Mouse (Mus musculus): Measurements from ENCODE around the gene Ppp2r1b.
"Not testable (repeated sequence)": the region's sequence is repeated elsewhere in the genome, so short reads cannot be mapped to it uniquely, and the experiment has no call there.

Gene Ppp2r1b

DNA sequence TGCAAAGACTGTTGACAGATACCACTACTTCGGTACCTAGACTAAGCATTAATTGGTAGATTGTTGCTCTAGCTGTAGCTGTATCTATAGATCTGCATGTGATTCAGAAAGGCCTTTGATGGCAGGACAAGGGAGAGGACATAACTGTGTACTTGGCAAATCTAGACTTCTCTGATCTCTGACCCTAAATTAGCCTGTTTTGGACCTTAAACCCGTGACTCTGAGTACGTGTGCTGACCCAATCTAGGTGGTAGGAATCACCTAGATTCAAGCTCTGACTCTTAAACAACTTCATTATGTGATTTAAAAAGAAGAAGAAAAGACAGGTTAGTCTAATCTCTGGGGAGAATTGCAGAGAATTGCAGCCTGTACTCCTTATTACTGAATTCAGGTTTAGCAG, at the start of gene Ppp2r1b:
TSS of gene Ppp2r1b (plus strand) at position 221 of the 400 bp plus-strand sequence.
- no peak for DNase-seq

GRCm38 (mm10) chr9:50796776-50797175, 48.3 kb upstream of the Ppp2r1b start:
- no peak for DNase-seq

GRCm38 (mm10) chr9:50797641-50798040, 47.5 kb upstream of the Ppp2r1b start:
- DNase-seq: no peak

- no peak for DNase-seq
Measured at GRCm38 (mm10) chr9:50798368-50798767, 46.7 kb upstream of the Ppp2r1b start.

DNA sequence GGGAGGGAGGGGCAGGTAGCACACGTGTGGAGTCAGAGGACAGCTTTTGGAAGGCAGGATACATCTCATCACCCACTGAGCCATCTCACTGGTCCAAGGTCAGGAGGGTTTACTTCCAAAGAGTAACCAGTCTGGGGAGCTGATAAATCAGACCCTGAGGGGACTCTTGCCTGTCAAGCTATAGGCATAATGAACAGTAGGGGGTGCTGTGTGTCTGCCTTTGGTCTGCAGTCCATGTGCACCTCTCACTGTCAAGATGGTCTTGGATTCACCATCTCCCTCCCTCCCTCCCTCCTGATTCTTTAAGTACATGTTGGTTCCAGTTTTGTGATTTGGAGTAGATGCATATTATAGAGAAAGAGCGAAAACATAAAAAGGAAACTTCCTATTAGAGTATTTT, 44.1 kb upstream of the Ppp2r1b start:
- DNase-seq: peak; percentile 41 to 50

DNA sequence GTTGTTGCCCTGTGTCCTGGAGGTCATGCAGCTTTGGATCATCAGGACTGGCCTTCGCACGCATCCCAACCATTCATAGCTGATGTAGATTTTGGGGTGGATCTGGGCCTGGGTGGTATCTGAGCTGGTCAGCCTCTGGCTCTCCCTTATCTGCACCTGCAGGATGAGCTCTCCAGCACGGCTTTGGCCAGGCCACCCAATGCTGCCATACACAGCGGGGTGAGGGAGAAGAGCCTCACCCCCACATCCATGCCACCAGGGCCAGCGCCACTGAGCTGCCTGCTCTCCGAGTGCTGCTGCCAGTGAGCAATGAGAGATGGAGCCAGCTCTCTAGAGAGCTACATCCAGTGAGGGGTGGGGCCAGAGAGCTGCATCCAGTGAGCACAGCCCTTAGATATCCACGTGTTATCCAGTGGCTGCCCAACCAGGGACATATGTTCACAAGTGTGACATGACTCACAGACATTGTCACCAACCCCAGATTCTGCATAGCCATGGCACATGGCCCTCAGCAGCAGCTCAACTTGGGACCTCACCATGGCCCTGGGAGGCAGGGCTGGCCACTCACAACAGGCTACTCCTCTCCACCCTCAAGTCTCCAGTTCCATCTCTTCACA, 41.9 kb upstream of the Ppp2r1b start:
- DNase-seq: no peak

GRCm38 (mm10) chr9:50808471-50808870, 36.6 kb upstream of the Ppp2r1b start:
- DNase-seq: no peak

- DNase-seq: no peak
Measured at GRCm38 (mm10) chr9:50809146-50809545, 36.0 kb upstream of the Ppp2r1b start.

GRCm38 (mm10) chr9:50811187-50811586, 33.9 kb upstream of the Ppp2r1b start:
- no peak for DNase-seq

DNA sequence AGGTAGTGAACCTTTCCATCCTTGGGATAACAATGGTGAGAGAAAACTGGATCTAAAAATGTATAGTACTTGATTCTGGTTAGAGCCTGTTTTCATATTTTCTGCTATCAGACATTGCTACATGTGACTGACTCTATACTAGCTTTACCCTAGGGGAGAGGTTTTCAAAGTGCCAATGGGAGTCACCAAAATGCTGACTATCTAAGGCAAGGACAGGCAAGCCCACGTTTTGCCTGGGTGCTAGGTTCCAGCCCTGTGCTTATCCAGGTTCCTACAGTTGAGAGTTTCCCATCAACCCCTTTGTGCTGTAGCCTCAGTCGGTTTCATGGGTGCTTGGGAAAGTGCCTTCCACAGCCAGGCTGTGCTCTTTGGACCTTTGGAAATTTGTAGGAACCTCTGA, 33.4 kb upstream of the Ppp2r1b start:
- no peak for DNase-seq

- no peak for DNase-seq
Measured at GRCm38 (mm10) chr9:50813796-50814195, 31.3 kb upstream of the Ppp2r1b start.

- DNase-seq: peak; percentile 70 to 83
Measured at GRCm38 (mm10) chr9:50815666-50816065, 29.4 kb upstream of the Ppp2r1b start.

- DNase-seq: no peak
Measured at GRCm38 (mm10) chr9:50816512-50816911, 28.6 kb upstream of the Ppp2r1b start.

DNA sequence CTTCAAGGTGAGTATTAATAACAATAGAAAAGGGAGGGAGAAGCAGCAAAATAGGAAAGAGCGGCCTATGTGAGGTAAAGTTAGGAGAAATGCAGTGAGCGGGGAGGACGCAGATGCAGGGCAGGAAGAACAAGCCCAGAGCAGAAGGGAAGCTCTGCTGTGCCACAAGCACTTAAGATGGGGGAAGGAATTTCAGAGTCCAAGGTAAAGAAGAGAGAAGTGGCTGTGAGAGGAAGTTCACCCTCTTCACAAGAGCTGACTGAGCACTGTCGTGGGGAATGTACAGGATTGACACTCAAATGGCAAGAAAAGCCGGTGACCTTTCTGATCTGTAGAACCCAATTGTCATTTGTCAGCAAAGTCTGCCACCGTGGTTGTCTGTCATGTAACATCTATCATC, 27.1 kb upstream of the Ppp2r1b start:
- DNase-seq: no peak

DNA sequence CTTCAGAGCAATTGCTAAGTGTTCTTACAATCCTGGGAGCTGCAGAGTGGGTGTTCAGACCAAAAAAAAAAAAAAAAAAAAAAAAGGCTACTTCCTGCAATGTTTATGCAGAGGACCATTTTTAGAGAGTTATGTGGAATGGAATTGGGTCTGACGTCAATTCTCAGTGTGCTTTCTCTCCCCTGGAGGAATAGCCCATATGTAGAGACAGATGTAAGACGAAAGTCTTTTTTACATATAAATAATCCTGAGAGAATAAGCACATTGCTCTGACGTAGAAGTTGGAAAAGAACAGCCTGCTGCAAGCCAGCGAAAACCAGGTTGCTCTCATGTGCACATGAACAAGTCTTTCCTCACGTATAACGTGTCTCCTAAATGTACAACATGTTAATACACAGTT, 25.4 kb upstream of the Ppp2r1b start:
- DNase-seq: no peak

DNA sequence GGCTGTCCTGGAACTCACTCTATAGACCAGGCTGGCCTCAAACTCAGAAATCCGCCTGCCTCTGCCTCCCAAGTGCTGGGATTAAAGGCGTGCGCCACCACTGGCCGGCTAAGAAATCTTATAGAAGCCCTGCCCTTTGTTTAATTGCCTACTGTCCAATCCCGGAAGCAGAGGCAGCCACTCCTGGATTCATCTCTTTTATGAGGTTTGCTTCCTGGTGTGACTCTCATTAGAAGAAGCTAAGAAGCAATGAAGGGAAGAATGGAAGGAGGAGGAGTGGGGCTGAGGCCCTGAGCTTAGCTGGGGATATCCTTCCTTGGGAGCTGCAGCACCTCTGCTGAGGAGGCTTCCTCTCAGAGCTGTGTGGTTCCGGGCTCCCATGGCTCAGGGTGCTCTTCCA, 23.4 kb upstream of the Ppp2r1b start:
- DNase-seq: no peak

- DNase-seq: no peak
Measured at GRCm38 (mm10) chr9:50822216-50822615, 22.9 kb upstream of the Ppp2r1b start.

DNA sequence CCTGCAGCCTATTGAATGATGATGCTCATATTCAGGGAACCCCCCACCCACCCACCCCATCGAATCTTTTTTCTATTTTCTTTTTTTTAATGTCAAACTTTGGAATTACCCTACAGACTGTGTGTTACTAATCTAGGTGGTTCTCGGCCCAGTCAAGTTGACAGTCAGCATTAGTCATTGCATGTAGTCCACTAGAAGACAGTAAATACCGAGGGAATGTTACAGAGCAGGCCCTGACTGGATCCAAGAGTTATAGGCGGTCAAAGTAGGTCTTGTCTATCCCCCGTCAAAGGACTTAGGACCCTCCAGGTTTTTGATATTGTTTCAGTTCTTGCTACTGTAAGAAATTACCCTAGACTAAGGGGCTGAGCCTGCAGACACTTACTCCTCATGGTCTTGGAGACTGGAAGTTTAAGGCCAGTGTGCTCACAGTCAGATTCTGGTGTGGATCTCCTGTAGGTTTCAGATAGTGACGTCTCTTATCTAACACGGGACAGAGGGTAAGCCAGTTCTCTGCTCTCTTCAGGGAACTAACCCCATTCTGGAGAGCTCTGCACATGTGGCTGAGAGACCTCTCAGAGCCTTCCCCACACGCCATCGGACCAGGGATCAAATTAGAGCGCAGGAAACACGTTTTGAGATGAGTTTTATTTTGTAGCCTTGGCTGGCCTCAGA, 21.2 kb upstream of the Ppp2r1b start:
- no peak for DNase-seq

DNA sequence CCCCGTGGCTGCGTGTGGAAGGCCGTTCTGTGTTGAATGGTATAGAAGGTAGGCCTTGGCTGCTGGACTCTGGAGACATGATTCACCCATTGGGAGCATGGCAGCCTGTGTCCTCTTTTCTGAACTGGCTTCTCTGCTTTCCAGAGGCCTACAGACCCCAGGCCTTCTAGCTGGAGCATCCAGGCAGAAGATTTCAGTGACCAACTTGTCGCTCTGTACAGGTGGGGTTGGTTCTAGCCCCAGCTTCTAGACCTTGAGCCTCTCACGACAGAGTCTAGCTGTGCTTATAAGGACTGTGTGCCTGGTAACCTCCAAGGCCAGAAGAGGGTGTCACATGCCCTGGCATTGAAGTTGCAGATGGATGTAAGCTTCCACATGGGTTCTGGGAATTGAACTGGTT, 13.6 kb upstream of the Ppp2r1b start:
- DNase-seq: no peak

DNA sequence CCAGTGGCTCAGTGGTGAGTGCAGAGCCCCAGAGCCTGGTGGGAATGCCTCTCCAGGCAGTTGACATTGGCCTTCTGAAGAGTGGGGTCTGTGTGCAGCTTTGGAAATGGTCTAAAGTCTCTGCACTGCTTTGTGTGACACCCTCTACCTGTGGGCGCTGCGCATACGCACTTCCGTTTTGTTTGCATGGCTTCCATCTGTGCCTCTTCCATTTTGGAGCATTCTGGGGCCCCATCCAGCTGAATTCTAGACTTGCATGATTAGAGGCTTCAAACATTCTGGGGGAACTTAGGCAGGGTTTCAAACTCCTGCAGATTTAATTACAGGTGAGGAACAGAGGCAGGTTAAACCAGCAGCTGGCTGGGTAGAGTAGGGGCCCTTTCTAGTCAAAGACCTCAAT, 12.9 kb upstream of the Ppp2r1b start:
- no peak for DNase-seq

DNA sequence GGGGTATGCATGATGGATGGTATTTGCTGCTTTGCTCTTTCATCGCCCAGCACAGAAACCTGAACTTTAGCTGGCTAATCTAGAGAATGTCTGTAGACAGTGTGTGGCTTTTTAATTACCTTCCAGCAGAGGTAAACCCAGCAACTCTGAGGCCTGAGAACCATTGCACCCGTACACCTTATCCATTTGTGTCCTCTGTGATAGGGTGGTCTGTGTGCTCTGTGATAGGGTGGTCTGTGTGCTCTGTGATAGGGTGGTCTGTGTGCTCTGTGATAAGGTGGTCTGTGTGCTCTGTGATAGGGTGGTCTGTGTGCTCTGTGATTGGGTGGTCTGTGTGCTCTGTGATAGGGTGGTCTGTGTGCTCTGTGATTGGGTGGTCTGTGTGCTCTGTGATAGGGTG, 12.5 kb upstream of the Ppp2r1b start:
- not testable (repeated sequence) for DNase-seq

DNA sequence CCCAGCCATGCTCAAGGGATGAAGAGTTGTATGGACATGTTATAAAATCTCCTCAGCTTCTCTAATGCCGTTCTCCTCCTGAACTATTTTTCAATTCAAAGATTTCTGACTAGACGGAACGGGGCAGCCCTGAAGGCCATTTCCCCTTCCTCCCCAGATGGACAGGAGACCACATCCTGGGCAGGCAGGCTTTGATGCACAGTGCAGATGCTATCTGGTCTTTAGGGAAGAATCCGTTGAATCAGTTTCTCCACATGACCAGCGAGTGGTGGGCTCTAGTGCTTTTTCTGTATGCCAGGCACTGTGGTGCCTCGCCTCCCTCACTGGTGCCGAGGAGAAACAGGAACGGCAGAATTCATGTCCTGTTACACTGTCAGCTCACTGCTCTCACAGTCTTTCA, 11.3 kb upstream of the Ppp2r1b start:
- DNase-seq: no peak

DNA sequence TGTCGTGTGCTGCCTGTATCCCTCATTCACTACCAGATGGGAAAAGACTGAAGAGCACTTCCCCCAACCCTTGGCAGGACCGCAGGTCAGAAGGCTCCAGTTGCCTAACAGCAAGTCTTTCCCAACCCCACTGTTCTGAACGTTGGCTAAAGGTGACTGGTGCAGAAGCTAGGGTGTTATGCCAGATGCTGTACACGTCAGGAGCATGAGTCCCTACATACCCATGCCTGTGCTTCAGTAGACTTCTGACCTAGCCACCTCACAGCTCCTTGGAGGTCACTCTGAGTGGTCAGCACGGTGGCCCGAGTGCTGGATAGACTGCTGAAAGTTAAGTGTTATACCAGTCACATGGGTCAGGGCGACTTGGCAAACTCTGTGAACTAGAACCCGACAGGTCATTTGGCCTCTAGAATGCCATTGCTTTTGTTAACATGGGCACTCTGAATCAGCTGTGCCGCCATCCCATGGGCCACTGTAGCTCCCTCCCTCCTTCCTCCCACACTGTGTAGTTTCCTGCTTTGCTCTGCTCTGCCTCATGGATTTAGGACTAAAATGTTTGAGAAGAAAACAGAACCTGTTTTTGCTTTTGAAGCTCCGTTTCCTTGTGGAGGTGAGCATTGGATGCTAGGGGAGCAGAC, 9.9 kb upstream of the Ppp2r1b start:
- no peak for DNase-seq

DNA sequence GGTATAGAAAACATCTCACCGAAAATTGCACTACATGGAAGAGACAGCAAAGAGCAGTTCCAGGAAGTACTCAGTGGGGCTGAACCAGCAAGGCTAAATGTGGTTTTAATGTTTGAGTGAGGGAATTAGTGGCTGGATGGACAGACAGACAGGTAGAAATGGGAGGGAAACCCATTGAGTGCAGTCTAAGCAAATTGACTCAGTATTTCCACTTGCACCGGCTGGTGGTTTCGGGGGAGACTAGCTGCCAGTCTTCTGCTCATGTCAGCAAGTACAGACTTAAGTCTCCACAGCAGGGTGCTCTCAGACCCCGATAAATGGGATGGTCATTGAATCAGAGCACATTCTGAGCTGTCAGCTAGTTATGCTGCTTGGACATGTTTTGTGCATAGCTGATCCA, 9.0 kb upstream of the Ppp2r1b start:
- no peak for DNase-seq

Measured in thymus, postnatal 36 days (tissue).